Mouse (Mus musculus): ENCODE measurements around the gene Ncoa7. TPM values are rescaled to one million over a fixed set of nuclear protein-coding genes. Genes with fewer than 3 reads are reported as not detected.

Gene Ncoa7
- polyA plus RNA-seq, 1 experiment from 2014 or later, result 12.4 TPM

DNA sequence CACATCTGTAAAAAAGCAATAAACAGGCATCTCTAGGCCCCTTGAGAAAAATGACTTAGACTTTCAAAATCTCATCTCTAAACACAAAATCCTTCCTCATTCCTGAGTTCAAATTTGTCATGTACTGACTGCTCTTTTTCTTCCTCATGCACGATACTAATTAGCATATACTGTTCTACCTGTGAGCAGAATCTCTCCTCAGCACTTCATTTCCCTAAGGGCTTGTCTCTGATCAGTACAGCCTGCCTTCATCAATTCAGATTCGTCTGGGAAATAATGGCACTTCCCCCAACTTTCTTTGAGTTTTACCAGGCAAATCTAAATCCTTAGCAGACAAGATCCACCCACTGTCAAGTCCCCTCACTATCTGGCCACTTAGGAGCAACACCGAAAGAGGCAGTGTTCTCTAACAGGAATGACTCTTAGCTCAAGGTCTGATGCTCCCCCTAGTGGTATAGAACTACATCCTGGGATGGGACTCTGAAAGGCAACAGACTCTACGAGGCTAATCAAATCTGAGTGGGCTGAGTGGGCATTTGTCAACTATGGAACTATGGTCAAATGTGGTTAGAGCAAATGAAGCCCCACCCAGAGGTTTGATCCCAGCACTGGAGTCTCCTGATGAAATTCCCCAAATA, 84.3 kb downstream of the Ncoa7 start:
- H3K4me2 ChIP-seq (ENCODE audit: low read depth, low read length), result no peak overlapping the region
- ATAC-seq (ENCODE audit: low read depth), result peak; percentile 77

DNA sequence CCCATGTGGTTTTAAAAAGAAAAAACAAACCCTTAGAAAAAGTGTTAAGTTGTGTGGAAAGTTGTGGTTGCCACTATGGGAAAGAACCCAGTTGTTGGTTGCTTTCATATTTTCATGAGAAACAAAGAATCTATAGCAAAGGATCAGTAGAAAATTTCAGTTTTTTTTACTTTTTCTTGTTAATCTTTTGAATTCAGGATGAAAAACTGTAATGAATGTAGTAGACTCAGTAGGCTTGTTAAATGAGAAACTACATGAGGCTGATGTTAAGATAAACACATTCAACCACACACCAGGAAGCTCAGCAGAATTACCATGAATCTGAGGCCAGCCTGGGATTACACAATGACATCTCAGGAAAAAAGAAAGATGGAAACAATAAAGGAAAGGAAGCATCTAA, 87.0 kb downstream of the Ncoa7 start:
- no peak overlapping the region for H3K4me3 ChIP-seq (ENCODE audit: low read depth, low read length)
- no peaks in the 10 kb centered on the region for H3K9me3 ChIP-seq (replicated peaks; ENCODE audit: control insufficient read depth, low read length)
- H3K4me1 ChIP-seq (ENCODE audit: control insufficient read depth, low read depth, low read length), result peaks cover 4% of the 10 kb centered on the region
- no peaks in the 10 kb centered on the region for H3K36me3 ChIP-seq (ENCODE audit: control insufficient read depth, insufficient read depth)
- no peak overlapping the region for H3K4me2 ChIP-seq (ENCODE audit: low read depth, low read length)
- ATAC-seq (ENCODE audit: low read depth), result no peak
- no peak overlapping the region for H3K9ac ChIP-seq (ENCODE audit: low read depth, low read length)
- no peak overlapping the region for H3K27ac ChIP-seq (ENCODE audit: low read length)
- H3K27me3 ChIP-seq (ENCODE audit: control insufficient read depth, insufficient read depth, low read depth, low read length), result no peaks in the 10 kb centered on the region

More for the DNA sequence above, 84.3 kb downstream of the Ncoa7 start:
- Histone ChIP-seq H3K27me3 (ENCODE audit: control insufficient read depth, insufficient read depth, low read depth, low read length) (no peaks in the 10 kb centered on the region), H3K36me3 (ENCODE audit: control insufficient read depth, insufficient read depth) (peaks cover 5% of the 10 kb centered on the region), H3K27ac (ENCODE audit: low read length) (no peak overlapping the region), H3K4me3 (ENCODE audit: low read depth, low read length) (no peak overlapping the region), H3K9ac (ENCODE audit: low read depth, low read length) (no peak overlapping the region), H3K9me3 (replicated peaks; ENCODE audit: control insufficient read depth, low read length) (no peaks in the 10 kb centered on the region), H3K4me1 (ENCODE audit: control insufficient read depth, low read depth, low read length) (peaks cover 4% of the 10 kb centered on the region)
- 16% methylated on average over 4 of the region's 4 CpGs for WGBS (ENCODE audit: insufficient replicate concordance)

DNA sequence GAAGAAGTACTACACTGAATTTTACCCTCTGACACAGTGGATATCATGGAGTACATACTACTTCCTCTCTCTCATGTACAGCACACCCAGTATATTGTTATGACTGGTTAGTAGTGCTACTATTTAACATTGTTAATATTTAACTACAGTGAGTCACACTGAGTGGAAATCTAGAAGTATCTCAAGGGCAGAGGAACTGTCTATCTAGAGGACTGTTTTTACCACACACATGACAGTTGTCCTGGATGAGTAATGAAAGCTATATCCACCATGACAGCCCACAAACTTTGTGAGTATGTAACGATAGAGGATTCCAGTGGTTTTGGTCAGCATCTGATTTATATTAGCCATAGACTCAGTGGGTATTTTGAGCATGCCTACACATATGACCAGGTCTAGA, 90.6 kb downstream of the Ncoa7 start:
- no peak overlapping the region for H3K9ac ChIP-seq (ENCODE audit: low read depth, low read length)
- no peaks in the 10 kb centered on the region for H3K9me3 ChIP-seq (replicated peaks; ENCODE audit: control insufficient read depth, low read length)
- H3K4me3 ChIP-seq (ENCODE audit: low read depth, low read length), result no peak overlapping the region
- ATAC-seq (ENCODE audit: low read depth), result no peak
- H3K4me1 ChIP-seq (ENCODE audit: control insufficient read depth, low read depth, low read length), result no peaks in the 10 kb centered on the region
- no peaks in the 10 kb centered on the region for H3K36me3 ChIP-seq (ENCODE audit: control insufficient read depth, insufficient read depth)
- no peak overlapping the region for H3K4me2 ChIP-seq (ENCODE audit: low read depth, low read length)
- H3K27ac ChIP-seq (ENCODE audit: low read length), result no peak overlapping the region
- WGBS (ENCODE audit: insufficient replicate concordance), result 73% methylated on average over 1 of the region's 1 CpGs
- no peaks in the 10 kb centered on the region for H3K27me3 ChIP-seq (ENCODE audit: control insufficient read depth, insufficient read depth, low read depth, low read length)

DNA sequence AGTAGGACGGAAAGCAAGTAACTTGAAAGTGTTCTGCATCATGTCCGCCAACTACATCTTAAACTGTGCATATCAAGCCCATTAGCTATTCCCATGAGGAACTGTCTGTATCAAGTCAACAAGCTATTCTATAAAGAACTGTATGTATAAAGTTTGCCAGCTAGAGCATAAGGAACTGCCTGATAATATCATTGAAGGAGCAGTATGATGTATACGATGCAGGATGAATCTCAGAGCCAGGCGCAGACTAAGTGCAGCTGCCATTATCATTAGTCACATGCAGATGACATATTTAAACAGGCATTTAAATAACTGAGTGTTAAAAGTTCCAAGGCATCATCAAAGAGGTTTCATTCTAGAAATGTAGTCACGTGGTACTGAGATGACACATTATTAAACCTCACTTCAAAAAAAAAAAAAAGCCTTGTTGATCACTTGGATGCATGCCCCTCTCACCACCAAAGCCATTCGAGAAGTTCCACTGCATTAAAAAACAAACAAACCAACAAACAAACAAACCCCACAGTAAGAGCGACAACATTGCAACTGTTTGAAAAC, 93.2 kb downstream of the Ncoa7 start:
- Histone ChIP-seq H3K9ac (ENCODE audit: low read depth, low read length) (no peak overlapping the region), H3K4me2 (ENCODE audit: low read depth, low read length) (no peak overlapping the region), H3K27me3 (ENCODE audit: control insufficient read depth, insufficient read depth, low read depth, low read length) (no peaks in the 10 kb centered on the region), H3K4me3 (ENCODE audit: low read depth, low read length) (no peak overlapping the region), H3K27ac (ENCODE audit: low read length) (no peak overlapping the region), H3K9me3 (replicated peaks; ENCODE audit: control insufficient read depth, low read length) (no peaks in the 10 kb centered on the region), H3K4me1 (ENCODE audit: control insufficient read depth, low read depth, low read length) (no peaks in the 10 kb centered on the region), H3K36me3 (ENCODE audit: control insufficient read depth, insufficient read depth) (no peaks in the 10 kb centered on the region)
- 84% methylated on average over 7 of the region's 7 CpGs for WGBS (ENCODE audit: insufficient replicate concordance)
- no peak for ATAC-seq (ENCODE audit: low read depth)

DNA sequence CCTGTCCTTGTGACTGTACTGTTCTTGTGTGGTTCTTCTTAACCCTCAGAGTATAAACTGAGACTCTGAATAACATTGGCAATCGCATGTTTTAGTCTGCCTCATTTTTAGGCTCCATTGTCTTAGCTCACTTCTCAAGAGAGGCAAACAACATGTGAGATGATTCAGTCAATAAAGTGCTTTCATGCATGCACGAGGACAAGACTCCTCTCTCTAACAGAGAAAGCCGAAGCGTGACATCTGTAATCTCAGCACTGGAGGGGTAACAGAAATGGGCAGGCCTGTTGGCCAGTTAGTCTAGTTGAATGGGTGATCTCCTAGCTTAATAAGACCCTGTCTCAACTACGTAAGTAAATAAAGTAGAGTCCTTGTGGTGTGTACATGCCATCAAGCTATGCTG, 95.1 kb downstream of the Ncoa7 start:
- Histone ChIP-seq H3K9me3 (replicated peaks; ENCODE audit: control insufficient read depth, low read length) (no peaks in the 10 kb centered on the region), H3K9ac (ENCODE audit: low read depth, low read length) (no peak overlapping the region), H3K27me3 (ENCODE audit: control insufficient read depth, insufficient read depth, low read depth, low read length) (no peaks in the 10 kb centered on the region), H3K4me3 (ENCODE audit: low read depth, low read length) (no peak overlapping the region), H3K36me3 (ENCODE audit: control insufficient read depth, insufficient read depth) (peaks cover 3% of the 10 kb centered on the region; the same call in 1 of the 2 replicates), H3K27ac (ENCODE audit: low read length) (no peak overlapping the region), H3K4me2 (ENCODE audit: low read depth, low read length) (no peak overlapping the region), H3K4me1 (ENCODE audit: control insufficient read depth, low read depth, low read length) (no peaks in the 10 kb centered on the region)
- 88% methylated on average over 5 of the region's 5 CpGs for WGBS (ENCODE audit: insufficient replicate concordance)
- no peak for ATAC-seq (ENCODE audit: low read depth)

DNA sequence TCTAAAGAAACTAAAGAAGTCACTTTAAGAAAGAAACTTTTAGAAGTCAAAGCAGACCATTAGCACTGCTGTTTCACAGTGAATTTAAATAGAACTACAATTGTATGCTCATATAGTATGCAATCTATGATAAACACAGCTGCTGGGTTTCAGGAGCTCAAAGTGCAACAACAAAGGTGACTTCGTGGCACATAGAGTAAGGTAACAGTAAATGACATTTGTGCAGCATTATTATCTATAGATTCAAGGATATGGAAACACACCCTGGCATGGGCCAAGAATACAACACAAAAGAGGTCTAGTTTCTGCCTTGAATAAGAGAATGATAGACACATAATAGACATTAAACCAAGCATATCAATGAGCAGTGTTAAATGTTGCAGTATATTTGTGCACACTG, 100.5 kb downstream of the Ncoa7 start:
- H3K4me3 ChIP-seq (ENCODE audit: low read depth, low read length), result no peak overlapping the region
- H3K4me2 ChIP-seq (ENCODE audit: low read depth, low read length), result no peak overlapping the region
- peaks cover 9% of the 10 kb centered on the region for H3K36me3 ChIP-seq (ENCODE audit: control insufficient read depth, insufficient read depth)
- no peaks in the 10 kb centered on the region for H3K9me3 ChIP-seq (replicated peaks; ENCODE audit: control insufficient read depth, low read length)
- no peaks in the 10 kb centered on the region for H3K27me3 ChIP-seq (ENCODE audit: control insufficient read depth, insufficient read depth, low read depth, low read length)
- H3K27ac ChIP-seq (ENCODE audit: low read length), result no peak overlapping the region
- no peaks in the 10 kb centered on the region for H3K4me1 ChIP-seq (ENCODE audit: control insufficient read depth, low read depth, low read length)
- 71% methylated on average over 1 of the region's 1 CpGs for WGBS (ENCODE audit: insufficient replicate concordance)
- no peak for ATAC-seq (ENCODE audit: low read depth)
- no peak overlapping the region for H3K9ac ChIP-seq (ENCODE audit: low read depth, low read length)

DNA sequence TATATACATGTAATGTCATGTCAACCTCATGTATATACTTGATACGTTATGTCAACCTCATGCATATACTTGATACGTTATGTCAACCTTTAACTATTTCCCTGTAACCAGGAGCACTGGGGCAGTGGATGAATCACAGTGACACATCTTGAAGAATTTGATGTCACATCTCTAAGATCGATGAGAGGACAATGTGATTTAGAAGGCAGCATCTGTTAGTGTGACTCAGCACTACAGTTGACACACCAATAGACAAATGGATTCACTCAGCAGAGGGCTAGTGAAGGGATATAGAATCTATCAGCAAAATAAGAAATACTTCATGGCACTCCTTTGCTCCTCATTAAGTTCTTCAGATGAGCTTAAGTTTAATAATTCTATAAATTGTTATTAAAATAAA, 116.3 kb downstream of the Ncoa7 start:
- Histone ChIP-seq H3K4me3 (ENCODE audit: low read depth, low read length) (no peak overlapping the region), H3K9me3 (replicated peaks; ENCODE audit: control insufficient read depth, low read length) (no peaks in the 10 kb centered on the region), H3K27ac (ENCODE audit: low read length) (no peak overlapping the region), H3K9ac (ENCODE audit: low read depth, low read length) (no peak overlapping the region), H3K4me1 (ENCODE audit: control insufficient read depth, low read depth, low read length) (no peaks in the 10 kb centered on the region), H3K36me3 (ENCODE audit: control insufficient read depth, insufficient read depth) (peaks cover 16% of the 10 kb centered on the region), H3K27me3 (ENCODE audit: control insufficient read depth, insufficient read depth, low read depth, low read length) (no peaks in the 10 kb centered on the region), H3K4me2 (ENCODE audit: low read depth, low read length) (no peak overlapping the region)
- WGBS (ENCODE audit: insufficient replicate concordance), result 88% methylated on average over 3 of the region's 3 CpGs
- no peak for ATAC-seq (ENCODE audit: low read depth)

DNA sequence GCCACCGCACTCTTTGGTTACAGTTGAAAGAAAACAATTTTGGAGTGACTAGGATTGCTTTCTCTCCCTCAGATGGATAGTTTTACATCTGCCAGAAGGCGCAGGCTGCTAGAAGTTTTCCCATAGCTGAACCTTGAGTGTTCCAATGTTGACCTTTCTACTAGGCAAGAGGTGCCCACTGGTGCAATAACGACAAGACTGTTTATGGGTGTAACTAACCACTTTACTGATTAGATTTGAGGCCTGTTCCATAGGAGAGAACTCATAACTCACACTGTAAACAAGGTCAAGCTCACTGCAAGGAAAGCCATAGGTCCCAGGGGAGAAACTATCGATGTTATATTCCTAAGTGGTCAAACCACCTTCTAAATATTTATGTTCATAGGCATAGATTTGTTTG, 119.7 kb downstream of the Ncoa7 start:
- Histone ChIP-seq H3K27ac (ENCODE audit: low read length) (no peak overlapping the region), H3K9ac (ENCODE audit: low read depth, low read length) (no peak overlapping the region), H3K4me2 (ENCODE audit: low read depth, low read length) (no peak overlapping the region), H3K36me3 (ENCODE audit: control insufficient read depth, insufficient read depth) (no peaks in the 10 kb centered on the region; the same call in 1 of the 2 replicates), H3K4me3 (ENCODE audit: low read depth, low read length) (no peak overlapping the region), H3K27me3 (ENCODE audit: control insufficient read depth, insufficient read depth, low read depth, low read length) (no peaks in the 10 kb centered on the region), H3K9me3 (replicated peaks; ENCODE audit: control insufficient read depth, low read length) (no peaks in the 10 kb centered on the region), H3K4me1 (ENCODE audit: control insufficient read depth, low read depth, low read length) (no peaks in the 10 kb centered on the region)
- WGBS (ENCODE audit: insufficient replicate concordance), result 76% methylated on average over 4 of the region's 4 CpGs
- no peak for ATAC-seq (ENCODE audit: low read depth)

DNA sequence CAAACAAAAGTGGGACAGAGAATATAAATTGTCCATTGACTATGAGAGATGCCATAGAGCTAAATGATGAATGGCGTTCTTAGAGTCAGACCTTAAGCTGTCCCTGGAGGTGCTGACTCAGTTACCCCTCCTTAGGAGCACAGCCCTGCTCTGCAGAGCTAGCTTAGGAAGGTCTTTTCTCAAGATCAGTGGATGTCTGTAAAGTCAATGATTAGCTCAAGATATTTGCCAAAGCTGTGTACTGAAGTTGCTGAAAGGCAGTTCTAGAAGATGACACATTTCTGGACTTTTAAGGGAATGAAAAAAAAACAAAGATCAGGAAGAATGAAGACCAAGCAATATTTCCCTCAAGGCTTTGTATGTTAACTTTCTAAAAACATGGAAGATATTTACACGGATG, 123.4 kb downstream of the Ncoa7 start:
- Histone ChIP-seq H3K9me3 (replicated peaks; ENCODE audit: control insufficient read depth, low read length) (no peaks in the 10 kb centered on the region), H3K4me1 (ENCODE audit: control insufficient read depth, low read depth, low read length) (no peaks in the 10 kb centered on the region), H3K27me3 (ENCODE audit: control insufficient read depth, insufficient read depth, low read depth, low read length) (no peaks in the 10 kb centered on the region), H3K4me2 (ENCODE audit: low read depth, low read length) (no peak overlapping the region), H3K27ac (ENCODE audit: low read length) (no peak overlapping the region), H3K36me3 (ENCODE audit: control insufficient read depth, insufficient read depth) (no peaks in the 10 kb centered on the region; the same call in 1 of the 2 replicates), H3K4me3 (ENCODE audit: low read depth, low read length) (no peak overlapping the region), H3K9ac (ENCODE audit: low read depth, low read length) (no peak overlapping the region)
- 88% methylated on average over 2 of the region's 2 CpGs for WGBS (ENCODE audit: insufficient replicate concordance)
- no peak for ATAC-seq (ENCODE audit: low read depth)

Measured in liver, embryonic 16.5 days (tissue).